Mouse (Mus musculus): ENCODE results near the gene Gm21987. TPM values are rescaled to one million over a fixed set of nuclear protein-coding genes. Genes with fewer than 3 reads are reported as not detected.
A peak's percentile ranks its signal among the peaks of the same experiment; 100 is the strongest.

Gm21987 gene
- total and polyA plus RNA-seq, 3 experiments, result 0.42 TPM; not detected in 2

- peak; percentile 96 for TF ChIP-seq BHLHE40 (IDR thresholded peaks at IDR 0.05; ENCODE audit: low read depth, low read length)
- TF ChIP-seq TCF12 (IDR thresholded peaks at IDR 0.05; ENCODE audit: low read depth, low read length), result peak; percentile 85
- TF ChIP-seq MAX (IDR thresholded peaks at IDR 0.05; ENCODE audit: low read length), result peak; percentile 77
- no peak; the same call in 1 of the 2 replicates for TF ChIP-seq POLR2A (IDR thresholded peaks at IDR 0.05; ENCODE audit: low read depth, low read length)
- peak; percentile 95 for TF ChIP-seq IRF4 (IDR thresholded peaks at IDR 0.05; ENCODE audit: low read depth, low read length)
- TF ChIP-seq KAT2A (IDR thresholded peaks at IDR 0.05; ENCODE audit: insufficient replicate concordance, low read length), result no peak
- no peak for TF ChIP-seq POLR2AphosphoS2 (IDR thresholded peaks at IDR 0.05; ENCODE audit: low read depth, low read length)
- peak; percentile 89 for TF ChIP-seq EP300 (IDR thresholded peaks at IDR 0.05; ENCODE audit: low read length)
- TF ChIP-seq CTCF (conservative IDR thresholded peaks at IDR 0.05 in 1 of 2, IDR thresholded peaks at IDR 0.05 in 1 of 2; ENCODE audit: low read depth in 2 of 2, low read length in 2 of 2), result no peak
Measured at GRCm38 (mm10) chr16:38396155-38396554, 49.3 kb downstream of the Gm21987 start (continued).

- no peaks in the 10 kb centered on the region for H3K9me3 ChIP-seq (replicated peaks; ENCODE audit: low read length)
- no peak overlapping the region for H3K4me2 ChIP-seq (ENCODE audit: insufficient read depth, low read depth, poor library complexity, severe bottlenecking)
- H3K9ac ChIP-seq (ENCODE audit: insufficient read depth, low read depth), result 0 out of 2 replicates have a peak overlapping the region, but pooled peaks have one; percentile 6
- peaks cover 44 to 92% of the 10 kb centered on the region in 2 experiments for H3K4me1 ChIP-seq (ENCODE audit: control insufficient read depth in 1 of 2, insufficient read depth in 2 of 2)
- no peaks in the 10 kb centered on the region for H3K27me3 ChIP-seq (replicated peaks)
- no peak for DNase-seq (ENCODE audit: extremely low read depth)
- dilution Hi-C loops (cut with MboI; ENCODE audit: extremely low pct_ligation_motif_present, extremely low pct_unique_long_range_greater_than_20kb, low sequenced_read_pairs), result no loop called here
- in situ Hi-C loops (cut with MboI; ENCODE audit: low pct_ligation_motif_present, low pct_unique_long_range_greater_than_20kb, low sequenced_read_pairs), result no loop called here
- peaks cover 0 to 6% of the 10 kb centered on the region in 2 experiments for H3K36me3 ChIP-seq (replicated peaks in 1 of 2; ENCODE audit: control insufficient read depth in 1 of 2, insufficient read depth in 1 of 2, low read length in 1 of 2)
- no peak overlapping the region for H3K4me3 ChIP-seq (replicated peaks in 1 of 3; ENCODE audit: low read depth in 2 of 3, low read length in 2 of 3, poor library complexity in 1 of 3)
- TF ChIP-seq EP300 (IDR thresholded peaks at IDR 0.05; ENCODE audit: low read length) (no peak), ETS1 (conservative IDR thresholded peaks at IDR 0.05; ENCODE audit: low read depth, low read length) (0 out of 2 replicates have a peak, but pooled peaks have one; percentile 5)
- H3K79me2 ChIP-seq (replicated peaks; ENCODE audit: control insufficient read depth, extremely low read depth, insufficient read depth, poor library complexity, severe bottlenecking), result peaks cover 4% of the 10 kb centered on the region; the same call in 1 of the 2 replicates
- H3K27ac ChIP-seq (ENCODE audit: insufficient read depth, low read depth), result peak overlapping the region; percentile 52
Measured at GRCm38 (mm10) chr16:38398266-38398665, 51.4 kb downstream of the Gm21987 start.

- Histone ChIP-seq H3K79me2 (replicated peaks; ENCODE audit: control insufficient read depth, extremely low read depth, insufficient read depth, poor library complexity, severe bottlenecking) (peaks cover 4% of the 10 kb centered on the region; the same call in 1 of the 2 replicates), H3K4me1 (ENCODE audit: control insufficient read depth in 1 of 2, insufficient read depth in 2 of 2) (peaks cover 44 to 92% of the 10 kb centered on the region in 2 experiments), H3K4me3 (replicated peaks in 1 of 3; ENCODE audit: low read depth in 2 of 3, low read length in 2 of 3, poor library complexity in 1 of 3) (no peak overlapping the region), H3K9me3 (replicated peaks; ENCODE audit: low read length) (no peaks in the 10 kb centered on the region), H3K27ac (ENCODE audit: insufficient read depth, low read depth) (peak overlapping the region; percentile 97), H3K27me3 (replicated peaks) (no peaks in the 10 kb centered on the region), H3K9ac (ENCODE audit: insufficient read depth, low read depth) (peak overlapping the region; percentile 75), H3K4me2 (ENCODE audit: insufficient read depth, low read depth, poor library complexity, severe bottlenecking) (peak overlapping the region; percentile 75), H3K36me3 (replicated peaks in 1 of 2; ENCODE audit: control insufficient read depth in 1 of 2, insufficient read depth in 1 of 2, low read length in 1 of 2) (peaks cover 0 to 6% of the 10 kb centered on the region in 2 experiments)
- dilution Hi-C loops (cut with MboI; ENCODE audit: extremely low pct_ligation_motif_present, extremely low pct_unique_long_range_greater_than_20kb, low sequenced_read_pairs) (no loop called here), in situ Hi-C loops (cut with MboI; ENCODE audit: low pct_ligation_motif_present, low pct_unique_long_range_greater_than_20kb, low sequenced_read_pairs) (no loop called here)
- no peak for DNase-seq (ENCODE audit: extremely low read depth)
- peak; percentile 79 for TF ChIP-seq USF2 (conservative IDR thresholded peaks at IDR 0.05; ENCODE audit: low read depth, low read length)
- no peak for TF ChIP-seq CTCF (conservative IDR thresholded peaks at IDR 0.05 in 1 of 2, IDR thresholded peaks at IDR 0.05 in 1 of 2; ENCODE audit: low read depth in 2 of 2, low read length in 2 of 2)
- TF ChIP-seq POLR2AphosphoS2 (IDR thresholded peaks at IDR 0.05; ENCODE audit: low read depth, low read length), result no peak
- TF ChIP-seq MAZ (IDR thresholded peaks at IDR 0.05; ENCODE audit: low read depth, low read length), result no peak
- no peak for TF ChIP-seq JUN (IDR thresholded peaks at IDR 0.05; ENCODE audit: insufficient read depth, low read depth, low read length)
- no peak for TF ChIP-seq ELF1 (IDR thresholded peaks at IDR 0.05; ENCODE audit: low read depth, low read length)
- peak; percentile 34; the same call in 1 of the 2 replicates for TF ChIP-seq CHD1 (IDR thresholded peaks at IDR 0.05; ENCODE audit: low read depth, low read length)
- TF ChIP-seq NRF1 (IDR thresholded peaks at IDR 0.05; ENCODE audit: low read depth, low read length), result no peak
- TF ChIP-seq TBP (conservative IDR thresholded peaks at IDR 0.05; ENCODE audit: low read depth, low read length), result 0 out of 2 replicates have a peak, but pooled peaks have one; percentile 16
- no peak for TF ChIP-seq ZMIZ1 (IDR thresholded peaks at IDR 0.05; ENCODE audit: low read depth, low read length)
- peak; percentile 58 for TF ChIP-seq IRF4 (IDR thresholded peaks at IDR 0.05; ENCODE audit: low read depth, low read length)
- no peak for TF ChIP-seq KAT2A (IDR thresholded peaks at IDR 0.05; ENCODE audit: insufficient replicate concordance, low read length)
- peak; percentile 96 for TF ChIP-seq ZNF384 (IDR thresholded peaks at IDR 0.05; ENCODE audit: low read depth, low read length)
- TF ChIP-seq MAX (IDR thresholded peaks at IDR 0.05; ENCODE audit: low read length), result peak; percentile 84
- TF ChIP-seq EP300 (IDR thresholded peaks at IDR 0.05; ENCODE audit: low read length), result peak; percentile 53
- TF ChIP-seq NELFE (IDR thresholded peaks at IDR 0.05; ENCODE audit: low read depth, low read length), result no peak
- TF ChIP-seq RCOR1 (conservative IDR thresholded peaks at IDR 0.05; ENCODE audit: low read depth, low read length), result no peak; the same call in none of the 2 replicates
- TF ChIP-seq CHD2 (IDR thresholded peaks at IDR 0.05; ENCODE audit: low read length), result no peak
- TF ChIP-seq POLR2A (IDR thresholded peaks at IDR 0.05; ENCODE audit: low read depth, low read length), result peak; percentile 41; the same call in 1 of the 2 replicates
- TF ChIP-seq USF1 (IDR thresholded peaks at IDR 0.05; ENCODE audit: low read depth, low read length), result peak; percentile 79
- TF ChIP-seq TCF12 (IDR thresholded peaks at IDR 0.05; ENCODE audit: low read depth, low read length), result no peak; the same call in 1 of the 2 replicates
- TF ChIP-seq MAFK (IDR thresholded peaks at IDR 0.05; ENCODE audit: insufficient replicate concordance, low read length), result no peak
- TF ChIP-seq MEF2A (IDR thresholded peaks at IDR 0.05; ENCODE audit: borderline replicate concordance, low read depth, low read length), result no peak; the same call in 1 of the 2 replicates
- TF ChIP-seq BHLHE40 (IDR thresholded peaks at IDR 0.05; ENCODE audit: low read depth, low read length), result peak; percentile 92
- TF ChIP-seq MYC (IDR thresholded peaks at IDR 0.05; ENCODE audit: low read depth, low read length), result peak; percentile 60; the same call in 1 of the 2 replicates
- no peak for TF ChIP-seq SIN3A (IDR thresholded peaks at IDR 0.05; ENCODE audit: low read length)
Measured at GRCm38 (mm10) chr16:38399076-38399475, 52.2 kb downstream of the Gm21987 start.

Measured in CH12.LX (cell line).